Mouse (Mus musculus) megakaryocyte, embryonic 14.5 days (primary cell): ENCODE results near the gene 4930558C23Rik. TPM values are rescaled to one million over a fixed set of nuclear protein-coding genes. Genes with fewer than 3 reads are reported as not detected.
A peak's percentile ranks its signal among the peaks of the same experiment; 100 is the strongest.
"Not testable (repeated sequence)": the region's sequence is repeated elsewhere in the genome, so short reads cannot be mapped to it uniquely, and the experiment has no call there.

Source experiments
- H3K27me3 ChIP-seq: replicated peaks from 2 replicates; pipeline ENCODE3; 2012; ENCODE audit warnings: inconsistent platforms
- H3K36me3 ChIP-seq: replicated peaks from 2 replicates; pipeline ENCODE3; 2012; ENCODE audit warnings: low read length, inconsistent platforms, mixed read lengths
- H3K4me1 ChIP-seq: 2 replicates; pipeline ENCODE4 v1.6.1; 2012; ENCODE audit warnings: inconsistent platforms
- H3K4me3 ChIP-seq: replicated peaks from 2 replicates; pipeline ENCODE3; 2012; ENCODE audit warnings: moderate library complexity, mild to moderate bottlenecking, inconsistent platforms
- H3K9me3 ChIP-seq: 2 replicates; pipeline ENCODE4 v1.6.1; 2012; ENCODE audit warnings: inconsistent platforms
- FLI1 ChIP-seq: IDR thresholded peaks from 2 replicates; pipeline ENCODE4 v1.6.1; 2012; ENCODE audit warnings: low read length, inconsistent platforms, mixed read lengths
- GATA1 ChIP-seq: IDR thresholded peaks from 3 replicates; pipeline ENCODE4 v1.6.1; 2012; ENCODE audit warnings: mixed read lengths, low read length, inconsistent platforms, borderline replicate concordance
- polyA plus RNA-seq: library from polyadenylated mRNA; stranded (reverse); fragments of >175 nt; gene quantifications from 2 replicates; pipeline ENCODE4 v1.2.3, GENCODE M21; 2012; ENCODE audit warnings: low replicate concordance; ENCODE audit not compliant: insufficient read depth

Gene 4930558C23Rik
- polyA plus RNA-seq, 1 experiment, result not detected

DNA sequence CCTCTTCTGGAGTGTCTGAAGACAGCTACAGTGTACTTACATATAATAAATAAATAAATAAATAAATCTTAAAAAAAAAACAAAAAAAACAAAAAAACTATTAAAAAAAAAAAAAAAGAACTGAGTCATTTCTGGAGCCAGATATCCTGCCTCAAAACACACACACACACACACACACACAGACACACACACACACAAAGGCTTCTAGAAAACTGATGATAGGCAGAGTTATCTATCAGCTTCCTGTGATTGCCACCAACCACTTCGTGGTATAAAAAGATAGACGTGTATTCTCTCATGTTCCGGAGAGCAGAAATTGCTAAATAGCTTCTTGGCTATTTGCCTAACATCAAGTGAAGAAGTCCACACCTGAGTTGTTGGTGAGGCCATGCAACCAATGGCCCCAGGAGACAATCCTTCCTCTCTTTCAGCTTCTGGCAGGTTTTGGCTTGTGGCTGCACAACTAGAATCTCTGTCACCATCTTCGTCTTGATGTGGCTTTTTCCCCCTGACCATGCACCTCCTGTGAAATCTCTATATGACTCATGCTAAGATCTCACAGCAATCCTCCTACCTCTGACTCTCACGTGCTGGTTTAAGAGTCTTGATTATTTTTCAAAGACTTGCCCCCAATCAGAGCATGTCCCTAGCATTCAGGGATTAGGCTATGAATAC is 17.1 kb downstream of the 4930558C23Rik start:
- TF ChIP-seq FLI1 (no peak), GATA1 (no peak)

DNA sequence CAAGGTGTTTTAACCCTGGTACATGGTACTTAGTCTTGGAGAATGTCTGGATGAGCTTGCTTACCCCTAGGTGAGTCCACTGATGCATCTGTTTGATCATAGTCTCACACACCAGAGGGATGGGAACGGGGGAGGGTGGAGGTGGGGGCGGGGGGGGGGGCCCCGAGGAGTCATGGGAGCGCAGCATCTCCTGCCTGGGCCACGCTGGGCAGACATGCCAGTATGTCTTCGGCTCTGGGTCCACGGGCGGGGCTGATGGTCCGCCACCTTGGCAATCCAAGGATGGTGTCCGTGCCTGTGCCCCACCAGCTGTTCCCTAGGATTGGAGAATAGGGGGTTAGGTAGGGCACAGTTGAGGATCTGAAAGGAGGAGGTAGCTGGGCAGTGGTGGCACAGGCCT is 29.4 kb downstream of the 4930558C23Rik start:
- peaks cover 10% of the 10 kb centered on the region for H3K36me3 ChIP-seq
- peaks cover 9% of the 10 kb centered on the region for H3K4me1 ChIP-seq
- TF ChIP-seq FLI1 (no peak), GATA1 (no peak)
- no peaks in the 10 kb centered on the region for H3K27me3 ChIP-seq
- peaks cover 34% of the 10 kb centered on the region for H3K9me3 ChIP-seq
- no peak overlapping the region for H3K4me3 ChIP-seq

More for the DNA sequence above, 17.1 kb downstream of the 4930558C23Rik start:
- Histone ChIP-seq H3K36me3 (no peaks in the 10 kb centered on the region), H3K27me3 (no peaks in the 10 kb centered on the region), H3K4me3 (no peak overlapping the region), H3K4me1 (peaks cover 24% of the 10 kb centered on the region), H3K9me3 (0 out of 2 replicates have a peak, but pooled peaks cover 3% of the 10 kb centered on the region)

DNA sequence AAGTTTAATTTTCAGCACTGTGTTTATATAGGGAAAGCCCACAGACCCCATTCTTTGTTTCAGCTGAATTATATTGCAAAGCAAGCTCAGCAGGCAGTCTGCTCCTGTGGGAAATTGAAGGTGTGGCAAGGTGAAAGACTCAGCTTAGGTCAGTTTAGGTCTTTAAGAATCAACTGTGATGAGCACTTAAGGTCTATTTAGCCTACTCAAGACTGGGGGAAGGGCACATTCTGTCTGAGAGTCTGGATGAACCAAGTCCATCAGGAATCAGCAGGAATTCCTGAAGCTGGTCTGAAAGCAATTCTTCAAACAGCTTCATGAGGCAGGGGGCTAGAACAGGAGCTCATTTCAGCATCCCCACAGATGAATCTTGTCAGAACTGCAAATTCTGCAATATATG is 32.5 kb downstream of the 4930558C23Rik start:
- Histone ChIP-seq H3K27me3 (no peaks in the 10 kb centered on the region), H3K36me3 (peaks cover 5% of the 10 kb centered on the region), H3K9me3 (peaks cover 12% of the 10 kb centered on the region), H3K4me3 (no peak overlapping the region), H3K4me1 (peaks cover 7% of the 10 kb centered on the region)
- no peak for TF ChIP-seq GATA1
- TF ChIP-seq FLI1, result no peak

DNA sequence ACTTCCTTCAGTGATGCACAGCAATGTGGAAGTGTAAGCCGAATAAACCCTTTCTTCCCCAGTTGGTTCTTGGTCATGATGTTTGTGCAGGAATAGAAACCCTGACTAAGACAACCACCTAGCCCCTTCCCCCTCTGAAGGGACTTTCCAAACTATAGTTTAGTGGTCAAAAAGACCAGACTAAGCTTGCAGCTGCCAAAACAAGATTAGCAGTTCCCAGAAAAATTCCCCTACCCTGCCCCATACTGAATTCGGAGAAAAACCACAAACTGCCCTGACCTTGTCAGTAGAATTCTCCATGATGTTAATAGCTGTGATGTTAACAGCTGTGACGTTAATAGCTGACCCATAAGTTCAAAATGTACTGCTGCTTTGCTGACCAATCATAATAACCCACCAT is 42.4 kb downstream of the 4930558C23Rik start:
- peaks cover 19% of the 10 kb centered on the region for H3K9me3 ChIP-seq
- H3K4me3 ChIP-seq, H3K36me3 ChIP-seq, H3K27me3 ChIP-seq: not testable (repeated sequence)
- peaks cover 17% of the 10 kb centered on the region for H3K4me1 ChIP-seq

DNA sequence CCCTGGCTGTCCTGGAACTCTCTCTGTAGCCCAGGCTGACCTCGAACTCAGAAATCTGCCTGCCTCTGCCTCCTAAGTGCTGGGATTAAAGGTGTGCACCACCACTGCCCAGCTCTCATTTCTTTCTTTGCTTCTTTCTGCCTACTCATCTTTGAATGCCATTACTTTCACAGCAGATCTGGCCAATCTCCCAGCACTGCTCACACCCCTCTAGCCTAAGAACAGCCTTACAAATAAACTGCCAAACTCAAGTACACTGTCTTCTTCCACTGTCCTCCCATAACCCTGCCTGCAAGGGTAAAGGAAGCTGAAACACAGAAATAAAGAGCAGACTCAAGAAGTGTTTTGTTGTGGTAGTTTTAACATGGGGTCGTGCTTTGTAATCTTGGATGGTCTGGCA is 44.9 kb downstream of the 4930558C23Rik start:
- H3K4me3 ChIP-seq, result no peak overlapping the region
- H3K36me3 ChIP-seq, result peaks cover 21% of the 10 kb centered on the region
- H3K27me3 ChIP-seq, result no peaks in the 10 kb centered on the region
- H3K4me1 ChIP-seq, result peaks cover 19% of the 10 kb centered on the region
- TF ChIP-seq FLI1 (no peak), GATA1 (no peak)
- peaks cover 19% of the 10 kb centered on the region for H3K9me3 ChIP-seq

DNA sequence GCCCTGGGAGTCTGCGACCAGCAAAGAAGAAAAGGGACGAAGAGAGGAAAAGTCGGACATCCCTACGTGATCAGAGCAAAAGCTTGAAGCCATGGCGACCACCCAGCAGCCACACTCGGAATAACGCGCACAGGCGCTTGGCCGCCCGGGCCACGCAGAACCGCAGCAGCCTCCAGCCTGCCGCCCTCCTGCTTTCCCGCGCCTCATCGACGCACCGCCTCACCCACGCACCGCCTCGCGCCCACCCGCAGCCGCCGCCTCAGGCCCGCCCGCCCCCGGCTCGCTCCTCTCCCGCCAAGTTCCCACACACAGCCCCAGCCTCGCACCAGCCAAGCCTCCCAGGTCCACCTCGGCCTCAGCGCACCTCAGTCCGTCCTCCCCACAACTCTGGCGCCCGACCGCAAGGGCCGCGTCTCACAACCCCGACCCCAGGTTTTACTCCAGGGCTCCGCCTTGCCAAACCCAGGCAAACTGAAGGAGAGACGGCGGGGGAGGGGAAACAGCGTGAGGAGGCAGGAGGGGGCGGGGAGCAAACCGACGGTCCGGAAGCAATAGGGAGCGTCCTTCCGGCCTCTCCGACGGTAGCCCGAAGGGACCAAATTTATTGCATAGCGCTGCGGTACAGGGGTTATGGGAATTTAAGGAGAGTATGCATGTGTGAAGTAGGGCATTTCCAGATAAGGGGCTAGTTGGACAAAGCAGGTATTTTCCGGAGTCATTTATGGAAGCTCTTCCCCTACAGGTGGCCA is 45.8 kb downstream of the 4930558C23Rik start, which contains the start of gene Setdb1:
Gene Setdb1 (minus strand): TSS at position 502 of the 749 bp plus-strand sequence.
- Histone ChIP-seq H3K4me3 (peak within 1 kb of the TSS; percentile 92), H3K36me3 (peaks cover 30% of the 10 kb centered on the region), H3K4me1 (peaks cover 19% of the 10 kb centered on the region), H3K9me3 (peaks cover 19% of the 10 kb centered on the region)
- not testable (repeated sequence) for H3K27me3 ChIP-seq

DNA sequence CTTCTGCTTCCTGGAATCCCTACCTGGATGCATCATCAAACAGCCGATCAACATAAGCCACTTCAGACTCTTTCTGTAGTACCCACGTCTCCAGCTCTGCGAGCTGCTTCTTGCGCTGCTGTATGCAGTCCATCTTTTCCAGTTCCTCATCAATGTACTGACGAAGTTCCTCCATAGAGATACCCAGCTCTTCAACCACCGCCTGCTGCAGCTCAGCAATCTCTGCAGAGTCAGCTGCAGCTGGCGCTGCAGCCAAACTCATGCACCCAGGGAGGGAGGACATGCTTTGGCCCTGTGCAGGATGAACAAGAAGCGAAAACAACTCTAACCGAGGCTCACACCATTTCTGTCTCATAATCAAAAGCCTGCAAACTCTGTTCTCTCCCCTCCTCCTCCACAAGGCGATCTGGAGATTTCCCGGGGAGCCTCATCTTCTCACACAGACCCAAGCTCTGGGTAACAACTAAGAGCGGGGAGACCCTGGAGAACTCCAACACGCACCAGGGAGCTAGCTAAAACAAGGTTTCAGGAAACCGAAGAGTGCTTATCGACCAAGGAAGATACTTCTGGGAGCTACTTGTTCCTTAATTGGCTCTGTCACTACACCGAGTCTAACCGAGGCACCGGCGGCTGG is 46.6 kb downstream of the 4930558C23Rik start:
- not testable (repeated sequence) for H3K27me3 ChIP-seq, H3K4me3 ChIP-seq
- Histone ChIP-seq H3K36me3 (peaks cover 34% of the 10 kb centered on the region), H3K4me1 (peaks cover 19% of the 10 kb centered on the region), H3K9me3 (peaks cover 19% of the 10 kb centered on the region)

DNA sequence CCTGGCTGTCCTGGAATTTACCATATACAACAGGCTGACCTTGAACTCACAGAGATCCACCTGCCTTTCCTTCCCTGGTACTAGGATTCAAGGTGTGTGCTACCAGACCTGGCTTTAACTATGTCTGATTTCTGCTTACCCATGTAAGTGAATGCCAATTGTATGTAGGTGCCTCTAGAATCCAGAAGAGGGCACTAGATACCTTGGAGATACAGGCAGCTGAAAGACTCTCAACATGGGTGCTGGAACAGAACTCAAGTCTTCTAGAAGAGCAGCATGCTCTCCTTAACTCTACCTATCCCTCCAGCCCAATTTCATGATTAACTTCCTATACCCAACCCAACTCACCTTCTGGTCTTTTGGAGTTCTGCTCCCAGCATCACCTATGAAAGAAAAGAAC is 53.1 kb downstream of the 4930558C23Rik start:
- no peaks in the 10 kb centered on the region for H3K27me3 ChIP-seq
- TF ChIP-seq FLI1 (no peak), GATA1 (no peak)
- no peak overlapping the region for H3K4me3 ChIP-seq
- no peaks in the 10 kb centered on the region for H3K9me3 ChIP-seq
- H3K4me1 ChIP-seq, result no peaks in the 10 kb centered on the region; the same call in 1 of the 2 replicates
- peaks cover 82% of the 10 kb centered on the region for H3K36me3 ChIP-seq

DNA sequence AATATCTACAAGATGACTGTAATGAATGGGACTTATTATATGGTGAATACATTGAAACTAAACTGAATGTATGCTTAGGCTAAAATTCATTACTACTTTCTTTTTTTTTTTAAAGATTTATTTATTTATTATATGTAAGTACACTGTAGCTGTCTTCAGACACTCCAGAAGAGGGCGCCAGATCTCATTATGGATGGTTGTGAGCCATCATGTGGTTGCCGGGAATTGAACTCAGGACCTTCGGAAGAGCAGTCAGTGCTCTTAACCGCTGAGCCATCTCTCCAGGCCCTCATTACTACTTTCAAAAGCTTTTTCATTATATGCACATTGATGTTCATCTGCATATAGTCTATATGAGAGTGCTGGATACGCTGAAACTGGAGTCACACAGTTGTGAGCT is 54.3 kb downstream of the 4930558C23Rik start:
- not testable (repeated sequence) for H3K27me3 ChIP-seq, H3K4me1 ChIP-seq, H3K4me3 ChIP-seq, H3K9me3 ChIP-seq
- peaks cover 80% of the 10 kb centered on the region for H3K36me3 ChIP-seq

DNA sequence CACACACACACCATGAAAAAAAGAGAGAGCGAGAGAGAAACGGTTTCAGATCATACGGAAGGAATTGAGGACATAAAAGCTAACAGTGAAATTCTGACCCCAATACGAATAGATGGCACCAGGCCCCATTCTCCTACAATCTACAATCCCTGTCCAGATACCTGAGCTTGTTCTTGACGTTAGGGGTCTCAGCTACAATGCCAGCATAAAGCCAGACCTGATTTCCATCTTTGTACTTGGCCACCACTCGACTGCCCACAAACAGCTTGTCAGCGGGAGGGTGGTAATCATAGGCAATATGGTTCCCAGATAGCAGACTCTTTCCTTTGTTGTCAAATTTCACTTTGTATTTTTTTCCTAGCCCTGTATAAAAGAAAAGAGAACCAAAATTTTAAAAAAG is 56.2 kb downstream of the 4930558C23Rik start:
- Histone ChIP-seq H3K9me3 (no peaks in the 10 kb centered on the region), H3K4me1 (no peaks in the 10 kb centered on the region), H3K4me3 (no peak overlapping the region), H3K27me3 (no peaks in the 10 kb centered on the region), H3K36me3 (peaks cover 81% of the 10 kb centered on the region)
- no peak for TF ChIP-seq GATA1
- TF ChIP-seq FLI1, result no peak

DNA sequence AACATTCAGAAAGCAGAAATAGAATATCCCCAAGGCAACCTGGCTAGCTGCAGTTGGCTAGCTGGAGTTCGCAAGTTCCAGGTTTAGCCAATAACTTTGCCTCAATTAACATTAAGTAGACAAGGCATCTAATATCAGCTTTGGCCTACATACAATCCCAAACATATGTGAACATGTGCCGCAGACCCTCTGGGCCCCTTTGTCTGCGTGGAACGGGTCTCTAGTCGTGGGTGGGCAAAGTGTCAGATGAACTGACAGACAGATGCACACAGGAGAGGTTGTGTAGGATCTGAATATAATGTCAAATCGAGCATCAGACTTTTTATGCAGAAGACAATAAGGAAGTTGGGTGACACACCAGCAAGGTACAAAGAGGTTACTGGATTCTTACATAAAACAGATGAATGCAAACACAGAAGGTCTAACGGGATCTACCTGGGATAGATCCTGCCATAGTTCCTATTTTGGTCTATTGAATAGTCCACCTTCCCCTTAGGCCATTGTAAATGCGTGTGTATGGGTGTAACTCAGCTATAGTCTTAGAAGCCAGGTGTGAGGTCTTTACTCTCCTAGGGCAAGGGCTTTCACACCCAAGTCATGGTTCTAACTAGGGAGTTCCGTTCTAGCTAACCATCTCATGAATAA is 59.2 kb downstream of the 4930558C23Rik start:
- not testable (repeated sequence) for H3K4me3 ChIP-seq

More for the DNA sequence above, 59.2 kb downstream of the 4930558C23Rik start:
- peaks cover 90% of the 10 kb centered on the region for H3K36me3 ChIP-seq
- H3K9me3 ChIP-seq, H3K27me3 ChIP-seq, H3K4me1 ChIP-seq: not testable (repeated sequence)
